Mouse (Mus musculus): ENCODE results near the gene Rdh5. TPM values are rescaled to one million over a fixed set of nuclear protein-coding genes. Genes with fewer than 3 reads are reported as not detected.

The Rdh5 gene
- polyA plus RNA-seq, 1 experiment from 2014 or later = 13.0 TPM

GRCm38 (mm10) chr10:128866518-128866917 is 56.2 kb downstream of the Rdh5 start:
- no peak for TF ChIP-seq CTCF (IDR thresholded peaks at IDR 0.05; ENCODE audit: low read depth)
- Histone ChIP-seq H3K4me3 (ENCODE audit: low read depth, low read length) (no peak overlapping the region), H3K36me3 (ENCODE audit: control insufficient read depth, insufficient read depth) (peaks cover 21% of the 10 kb centered on the region), H3K9ac (ENCODE audit: low read depth, low read length) (no peak overlapping the region), H3K27ac (ENCODE audit: low read depth, low read length) (no peak overlapping the region), H3K27me3 (replicated peaks; ENCODE audit: control insufficient read depth, insufficient read depth, low read length) (no peaks in the 10 kb centered on the region), H3K4me2 (replicated peaks; ENCODE audit: low read depth) (no peak overlapping the region), H3K9me3 (ENCODE audit: control insufficient read depth) (no peaks in the 10 kb centered on the region), H3K4me1 (replicated peaks; ENCODE audit: control insufficient read depth, insufficient read depth, low read length) (no peaks in the 10 kb centered on the region)
- no peak for ATAC-seq
- 88% methylated on average over 1 of the region's 1 CpGs for WGBS

- H3K4me3 ChIP-seq (ENCODE audit: low read depth, low read length) = no peak overlapping the region
- H3K9ac ChIP-seq (ENCODE audit: low read depth, low read length) = no peak overlapping the region
- ATAC-seq = no peak
- H3K36me3 ChIP-seq (ENCODE audit: control insufficient read depth, insufficient read depth) = peaks cover 17% of the 10 kb centered on the region
- H3K4me2 ChIP-seq (replicated peaks; ENCODE audit: low read depth) = no peak overlapping the region
- H3K27ac ChIP-seq (ENCODE audit: low read depth, low read length) = no peak overlapping the region
- peak; percentile 51 for TF ChIP-seq CTCF (IDR thresholded peaks at IDR 0.05; ENCODE audit: low read depth)
- no peaks in the 10 kb centered on the region for H3K4me1 ChIP-seq (replicated peaks; ENCODE audit: control insufficient read depth, insufficient read depth, low read length)
- no peaks in the 10 kb centered on the region for H3K27me3 ChIP-seq (replicated peaks; ENCODE audit: control insufficient read depth, insufficient read depth, low read length)
- WGBS = 87% methylated on average over 3 of the region's 3 CpGs
- H3K9me3 ChIP-seq (ENCODE audit: control insufficient read depth) = no peaks in the 10 kb centered on the region
Measured at GRCm38 (mm10) chr10:128866042-128866441, 56.6 kb downstream of the Rdh5 start.

Other genes with a start within 250 kb of the Rdh5 start
- gene Suox, start 248.8 kb downstream of the Rdh5 start, polyA plus RNA-seq (2015; fragmentation: Nextera tagmentation; extraction: Ambion mirVana) = 5.1 and 5.4 TPM in 2 replicates
- 35.9 and 37.8 TPM in 2 replicates for gene Rab5b, start 226.6 kb downstream of the Rdh5 start, polyA plus RNA-seq (2015; fragmentation: Nextera tagmentation; extraction: Ambion mirVana)
- gene Pmel, start 218.7 kb downstream of the Rdh5 start, polyA plus RNA-seq (2015; fragmentation: Nextera tagmentation; extraction: Ambion mirVana) = 0.55 and 0.86 TPM in 2 replicates
- 23.3 and 24.1 TPM in 2 replicates for gene Cdk2, start 217.9 kb downstream of the Rdh5 start, polyA plus RNA-seq (2015; fragmentation: Nextera tagmentation; extraction: Ambion mirVana)
- 7.1 and 8.2 TPM in 2 replicates for gene Dgka, start 178.0 kb downstream of the Rdh5 start, polyA plus RNA-seq (2015; fragmentation: Nextera tagmentation; extraction: Ambion mirVana)
- 22.3 and 22.7 TPM in 2 replicates for gene Pym1, start 175.0 kb downstream of the Rdh5 start, polyA plus RNA-seq (2015; fragmentation: Nextera tagmentation; extraction: Ambion mirVana)
- 0.97 and 1.4 TPM in 2 replicates for gene Mmp19, start 132.0 kb downstream of the Rdh5 start, polyA plus RNA-seq (2015; fragmentation: Nextera tagmentation; extraction: Ambion mirVana)
- gene Dnajc14, start 118.8 kb downstream of the Rdh5 start, polyA plus RNA-seq (2015; fragmentation: Nextera tagmentation; extraction: Ambion mirVana) = 28.2 and 31.8 TPM in 2 replicates
- 5.1 and 5.7 TPM in 2 replicates for gene Tmem198b, start 118.5 kb downstream of the Rdh5 start, polyA plus RNA-seq (2015; fragmentation: Nextera tagmentation; extraction: Ambion mirVana)
- 90.3 and 92.1 TPM in 2 replicates for gene Sarnp, start 105.6 kb downstream of the Rdh5 start, polyA plus RNA-seq (2015; fragmentation: Nextera tagmentation; extraction: Ambion mirVana)
- gene Ormdl2, start 101.2 kb downstream of the Rdh5 start, polyA plus RNA-seq (2015; fragmentation: Nextera tagmentation; extraction: Ambion mirVana) = 70.2 and 70.4 TPM in 2 replicates
- gene Gdf11, start 31.2 kb downstream of the Rdh5 start, polyA plus RNA-seq (2015; fragmentation: Nextera tagmentation; extraction: Ambion mirVana) = 0.99 and 1.6 TPM in 2 replicates
- 939 and 945 TPM in 2 replicates for gene Cd63, start 21.9 kb downstream of the Rdh5 start, polyA plus RNA-seq (2015; fragmentation: Nextera tagmentation; extraction: Ambion mirVana)
- 248 and 257 TPM in 2 replicates for gene Bloc1s1, start 1.1 kb upstream of the Rdh5 start, polyA plus RNA-seq (2015; fragmentation: Nextera tagmentation; extraction: Ambion mirVana)
- 3.1 and 3.6 TPM in 2 replicates for gene Itga7, start 10.9 kb upstream of the Rdh5 start, polyA plus RNA-seq (2015; fragmentation: Nextera tagmentation; extraction: Ambion mirVana)
- gene Mettl7b, start 38.1 kb upstream of the Rdh5 start, polyA plus RNA-seq (2015; fragmentation: Nextera tagmentation; extraction: Ambion mirVana) = 232 and 250 TPM in 2 replicates
- gene Olfr9, start 66.5 kb upstream of the Rdh5 start, polyA plus RNA-seq (2015; fragmentation: Nextera tagmentation; extraction: Ambion mirVana) = not detected in 2 replicates
- not detected in 2 replicates for gene Olfr763, start 87.9 kb upstream of the Rdh5 start, polyA plus RNA-seq (2015; fragmentation: Nextera tagmentation; extraction: Ambion mirVana)
- not detected in 2 replicates for gene Olfr764-ps1, start 117.0 kb upstream of the Rdh5 start, polyA plus RNA-seq (2015; fragmentation: Nextera tagmentation; extraction: Ambion mirVana)
- not detected in 2 replicates for gene Olfr765, start 127.1 kb upstream of the Rdh5 start, polyA plus RNA-seq (2015; fragmentation: Nextera tagmentation; extraction: Ambion mirVana)
- gene Olfr766-ps1, start 146.1 kb upstream of the Rdh5 start, polyA plus RNA-seq (2015; fragmentation: Nextera tagmentation; extraction: Ambion mirVana) = not detected in 2 replicates
- not detected in 2 replicates for gene Olfr767, start 160.0 kb upstream of the Rdh5 start, polyA plus RNA-seq (2015; fragmentation: Nextera tagmentation; extraction: Ambion mirVana)
- gene Olfr768, start 176.5 kb upstream of the Rdh5 start, polyA plus RNA-seq (2015; fragmentation: Nextera tagmentation; extraction: Ambion mirVana) = not detected in 2 replicates
- gene Olfr769, start 195.0 kb upstream of the Rdh5 start, polyA plus RNA-seq (2015; fragmentation: Nextera tagmentation; extraction: Ambion mirVana) = not detected in 2 replicates
- gene Olfr770, start 216.1 kb upstream of the Rdh5 start, polyA plus RNA-seq (2015; fragmentation: Nextera tagmentation; extraction: Ambion mirVana) = not detected in 2 replicates
- not detected in 2 replicates for gene Olfr771, start 241.9 kb upstream of the Rdh5 start, polyA plus RNA-seq (2015; fragmentation: Nextera tagmentation; extraction: Ambion mirVana)

All from intestine, postnatal 0 days (tissue).